Mouse (Mus musculus): Measurements from ENCODE around the gene Stim2. TPM values are rescaled to one million over a fixed set of nuclear protein-coding genes. Genes with fewer than 3 reads are reported as not detected.

Stim2 gene
- total and polyA plus RNA-seq, 3 experiments, result 8.2 to 17.2 (median 16.5) TPM

- DNase-seq, result no peak
- Histone ChIP-seq H3K4me3 (no peak overlapping the region), H3K27me3 (ENCODE audit: control insufficient read depth, insufficient read depth, low read length) (no peaks in the 10 kb centered on the region), H3K79me2 (replicated peaks; ENCODE audit: control insufficient read depth, insufficient read depth, low read length) (no peaks in the 10 kb centered on the region), H3K36me3 (ENCODE audit: control insufficient read depth, insufficient read depth, low read length) (no peaks in the 10 kb centered on the region), H3K4me1 (ENCODE audit: control insufficient read depth, insufficient read depth, low read length) (peaks cover 1% of the 10 kb centered on the region), H3K9ac (ENCODE audit: low read depth, low read length) (no peak overlapping the region), H3K27ac (no peak overlapping the region)
- intact Hi-C loops (cut with DNase I), result no loop called here
- TF ChIP-seq EP300 (IDR thresholded peaks at IDR 0.05; ENCODE audit: insufficient read depth, low read depth, low read length) (no peak), CTCF (IDR thresholded peaks at IDR 0.05) (no peak), POLR2A (IDR thresholded peaks at IDR 0.05; ENCODE audit: insufficient read depth, low read depth, low read length) (no peak)
- 48% methylated on average over 4 of the region's 4 CpGs for WGBS
Observed at GRCm38 (mm10) chr5:53994576-53994975, 3.7 kb upstream of the Stim2 start.

- Histone ChIP-seq H3K4me1 (ENCODE audit: control insufficient read depth, insufficient read depth, low read length) (peaks cover 1% of the 10 kb centered on the region), H3K27me3 (ENCODE audit: control insufficient read depth, insufficient read depth, low read length) (no peaks in the 10 kb centered on the region), H3K27ac (peak overlapping the region; percentile 64), H3K36me3 (ENCODE audit: control insufficient read depth, insufficient read depth, low read length) (0 out of 2 replicates have a peak, but pooled peaks cover 3% of the 10 kb centered on the region), H3K79me2 (replicated peaks; ENCODE audit: control insufficient read depth, insufficient read depth, low read length) (no peaks in the 10 kb centered on the region), H3K4me3 (peak overlapping the region; percentile 34), H3K9ac (ENCODE audit: low read depth, low read length) (peak overlapping the region; percentile 68)
- intact Hi-C loops (cut with DNase I), result loop anchor here (5.0 kb wide), 2 partner anchors 117 to 183 kb away; no protein-coding TSS in a partner anchor
- DNase-seq, result peak; percentile 89 to 92
- TF ChIP-seq CTCF (IDR thresholded peaks at IDR 0.05) (no peak), POLR2A (IDR thresholded peaks at IDR 0.05; ENCODE audit: insufficient read depth, low read depth, low read length) (0 out of 2 replicates have a peak, but pooled peaks have one; percentile 15), EP300 (IDR thresholded peaks at IDR 0.05; ENCODE audit: insufficient read depth, low read depth, low read length) (0 out of 2 replicates have a peak, but pooled peaks have one; percentile 15)
- WGBS, result under 1% methylated on average over 34 of the region's 34 CpGs
Observed at GRCm38 (mm10) chr5:53995316-53995715, 3.0 kb upstream of the Stim2 start.

DNA sequence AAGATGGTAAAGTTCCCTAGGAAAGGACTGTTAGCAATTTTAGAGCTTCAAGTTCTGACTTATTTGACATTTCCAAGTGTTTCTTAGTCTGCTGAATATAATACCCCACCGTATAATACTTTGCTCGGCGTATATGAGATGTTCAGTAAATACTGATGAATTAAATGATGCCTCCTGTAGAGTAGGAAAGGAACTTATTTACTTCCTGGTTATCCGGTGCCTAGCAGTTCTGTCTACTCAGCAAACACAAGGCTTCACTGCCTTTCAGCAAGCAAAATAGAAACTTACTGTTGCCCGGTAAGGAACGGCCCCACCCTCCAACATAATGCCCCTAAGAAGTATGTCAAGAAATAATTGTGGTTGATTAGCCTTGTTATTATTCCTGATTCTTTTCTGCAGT lies 1.5 kb upstream of the Stim2 start:
- peaks cover 1% of the 10 kb centered on the region for H3K4me1 ChIP-seq (ENCODE audit: control insufficient read depth, insufficient read depth, low read length)
- 83% methylated on average over 6 of the region's 6 CpGs for WGBS
- TF ChIP-seq POLR2A (IDR thresholded peaks at IDR 0.05; ENCODE audit: insufficient read depth, low read depth, low read length) (no peak), CTCF (IDR thresholded peaks at IDR 0.05) (no peak), EP300 (IDR thresholded peaks at IDR 0.05; ENCODE audit: insufficient read depth, low read depth, low read length) (no peak)
- H3K36me3 ChIP-seq (ENCODE audit: control insufficient read depth, insufficient read depth, low read length), result peaks cover 7% of the 10 kb centered on the region
- DNase-seq, result no peak
- intact Hi-C loops (cut with DNase I), result loop anchor here (5.0 kb wide), 2 partner anchors 115 to 185 kb away; no protein-coding TSS in a partner anchor
- no peaks in the 10 kb centered on the region for H3K27me3 ChIP-seq (ENCODE audit: control insufficient read depth, insufficient read depth, low read length)
- no peak overlapping the region for H3K9ac ChIP-seq (ENCODE audit: low read depth, low read length)
- H3K27ac ChIP-seq, result no peak overlapping the region
- H3K79me2 ChIP-seq (replicated peaks; ENCODE audit: control insufficient read depth, insufficient read depth, low read length), result no peaks in the 10 kb centered on the region
- H3K4me3 ChIP-seq, result no peak overlapping the region

DNA sequence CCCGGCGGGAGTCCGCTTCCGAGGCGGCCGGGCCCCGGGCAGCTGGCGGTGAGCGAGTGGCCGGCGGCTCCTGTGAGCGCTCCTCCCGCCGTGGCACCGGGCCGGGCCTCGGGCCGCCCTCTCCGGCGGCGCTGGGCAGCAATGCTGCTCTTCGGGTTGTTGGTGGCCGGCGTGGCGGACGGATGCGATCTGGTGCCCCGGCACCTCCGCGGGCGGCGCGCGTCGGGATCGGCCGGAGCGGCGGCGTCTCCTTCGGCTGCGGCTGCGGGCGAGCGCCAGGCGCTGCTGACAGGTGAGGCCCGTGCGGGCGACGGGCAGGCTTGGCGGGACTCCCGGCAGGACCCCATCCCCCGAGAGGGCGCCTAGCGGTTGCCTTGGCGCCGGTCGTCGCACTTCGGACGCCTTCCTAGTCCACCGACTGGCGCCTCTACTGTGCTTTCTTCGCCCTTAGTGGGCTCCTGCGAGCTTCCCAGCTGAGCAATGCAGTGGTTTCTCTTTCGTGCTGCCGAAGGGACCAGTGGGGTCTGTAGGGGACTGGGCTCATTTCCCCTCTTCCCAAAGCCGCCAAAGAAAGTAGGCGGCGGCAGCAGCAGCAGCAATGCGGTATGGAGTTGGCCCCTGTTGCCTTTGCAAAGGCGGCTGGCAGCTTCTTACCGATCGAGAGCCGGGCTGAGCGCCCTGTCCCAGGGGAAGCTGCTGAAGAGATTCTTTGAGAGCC lies 603 bp downstream of the Stim2 start:
- intact Hi-C loops (cut with DNase I), result loop anchor here (1.0 to 5.0 kb wide), 5 partner anchors 48 to 187 kb away; no protein-coding TSS in a partner anchor
- H3K4me1 ChIP-seq (ENCODE audit: control insufficient read depth, insufficient read depth, low read length), result peaks cover 3% of the 10 kb centered on the region
- TF ChIP-seq POLR2A (IDR thresholded peaks at IDR 0.05; ENCODE audit: insufficient read depth, low read depth, low read length), result no peak
- TF ChIP-seq CTCF (IDR thresholded peaks at IDR 0.05), result peak; percentile 30; the same call in 1 of the 2 replicates
- under 1% methylated on average over 76 of the region's 76 CpGs for WGBS
- peaks cover 7% of the 10 kb centered on the region for H3K36me3 ChIP-seq (ENCODE audit: control insufficient read depth, insufficient read depth, low read length)
- DNase-seq, result peak; percentile 80
- peak overlapping the region; percentile 85 for H3K4me3 ChIP-seq
- H3K79me2 ChIP-seq (replicated peaks; ENCODE audit: control insufficient read depth, insufficient read depth, low read length), result peaks cover 2% of the 10 kb centered on the region; the same call in 1 of the 2 replicates
- H3K27ac ChIP-seq, result peak overlapping the region; percentile 95
- H3K27me3 ChIP-seq (ENCODE audit: control insufficient read depth, insufficient read depth, low read length), result no peaks in the 10 kb centered on the region
- peak overlapping the region; percentile 95 for H3K9ac ChIP-seq (ENCODE audit: low read depth, low read length)

- Histone ChIP-seq H3K9ac (ENCODE audit: low read depth, low read length) (peak overlapping the region; percentile 95), H3K36me3 (ENCODE audit: control insufficient read depth, insufficient read depth, low read length) (peaks cover 7% of the 10 kb centered on the region), H3K27ac (peak overlapping the region; percentile 95), H3K4me1 (ENCODE audit: control insufficient read depth, insufficient read depth, low read length) (peaks cover 5% of the 10 kb centered on the region), H3K79me2 (replicated peaks; ENCODE audit: control insufficient read depth, insufficient read depth, low read length) (peaks cover 4% of the 10 kb centered on the region), H3K27me3 (ENCODE audit: control insufficient read depth, insufficient read depth, low read length) (no peaks in the 10 kb centered on the region), H3K4me3 (peak overlapping the region; percentile 85)
- intact Hi-C loops (cut with DNase I), result loop anchor here (2.0 to 5.0 kb wide), 4 partner anchors 49 to 187 kb away; no protein-coding TSS in a partner anchor
- under 1% methylated on average over 6 of the region's 6 CpGs for WGBS
- no peak for DNase-seq
- TF ChIP-seq POLR2A (IDR thresholded peaks at IDR 0.05; ENCODE audit: insufficient read depth, low read depth, low read length), result no peak
- no peak; the same call in 1 of the 2 replicates for TF ChIP-seq CTCF (IDR thresholded peaks at IDR 0.05)
- TF ChIP-seq EP300 (IDR thresholded peaks at IDR 0.05; ENCODE audit: insufficient read depth, low read depth, low read length), result no peak
Observed at GRCm38 (mm10) chr5:53999461-53999770, 1.1 kb downstream of the Stim2 start.

GRCm38 (mm10) chr5:53999831-54000230 lies 1.5 kb downstream of the Stim2 start:
- intact Hi-C loops (cut with DNase I), result loop anchor here (2.0 to 5.0 kb wide), 5 partner anchors 49 to 188 kb away; no protein-coding TSS in a partner anchor
- H3K36me3 ChIP-seq (ENCODE audit: control insufficient read depth, insufficient read depth, low read length), result peaks cover 7% of the 10 kb centered on the region
- peak overlapping the region; percentile 57; the same call in 1 of the 2 replicates for H3K9ac ChIP-seq (ENCODE audit: low read depth, low read length)
- TF ChIP-seq CTCF (IDR thresholded peaks at IDR 0.05), result no peak
- 5% methylated on average over 2 of the region's 2 CpGs for WGBS
- no peaks in the 10 kb centered on the region for H3K27me3 ChIP-seq (ENCODE audit: control insufficient read depth, insufficient read depth, low read length)
- DNase-seq, result no peak
- peak overlapping the region; percentile 85 for H3K4me3 ChIP-seq
- peaks cover 4% of the 10 kb centered on the region for H3K79me2 ChIP-seq (replicated peaks; ENCODE audit: control insufficient read depth, insufficient read depth, low read length)
- peak overlapping the region; percentile 95 for H3K27ac ChIP-seq
- H3K4me1 ChIP-seq (ENCODE audit: control insufficient read depth, insufficient read depth, low read length), result peaks cover 5% of the 10 kb centered on the region

Measured in heart, adult 2 months (tissue).